ENCODE assay signal across 18 mouse cellular contexts in genomic region chr3:146353961-146354360, GRCm38 (mm10).
"Had no signal": no experiment of that assay in that cellular context is flagged by ENCODE, and none has a peak within 500 bp of the region (broad histone marks: within the 10 kb centered on the region; RNA-seq: fewer than 3 reads in every experiment).

No protein-coding gene starts in this region.

- H3K9me3 ChIP-seq: midbrain, embryonic 10.5 days; midbrain, embryonic 13.5 days; midbrain, embryonic 15.5 days; neural tube, embryonic 13.5 days; neural tube, embryonic 15.5 days had no signal

- H3K27ac ChIP-seq: midbrain, embryonic 10.5 days; midbrain, embryonic 13.5 days; midbrain, embryonic 15.5 days; neural tube, embryonic 13.5 days; neural tube, embryonic 15.5 days had no signal

- H3K4me1 ChIP-seq: midbrain, embryonic 10.5 days; midbrain, embryonic 13.5 days; midbrain, embryonic 15.5 days; neural tube, embryonic 13.5 days; neural tube, embryonic 15.5 days had no signal

- H3K27me3 ChIP-seq: midbrain, embryonic 13.5 days; midbrain, embryonic 15.5 days; neural tube, embryonic 13.5 days; neural tube, embryonic 15.5 days had no signal

- H3K36me3 ChIP-seq: midbrain, embryonic 10.5 days; midbrain, embryonic 13.5 days; midbrain, embryonic 15.5 days; neural tube, embryonic 13.5 days; neural tube, embryonic 15.5 days had no signal

- H3K9ac ChIP-seq: lung, embryonic 14.5 days; midbrain, embryonic 13.5 days; midbrain, embryonic 15.5 days; neural tube, embryonic 13.5 days; neural tube, embryonic 15.5 days had no signal

- H3K4me3 ChIP-seq: midbrain, embryonic 10.5 days; midbrain, embryonic 13.5 days; midbrain, embryonic 15.5 days; myocyte; neural tube, embryonic 13.5 days; neural tube, embryonic 15.5 days had no signal

- DNase-seq: lung, adult 18-20 months; lung, embryonic 14.5 days; lung, postnatal 10 days; lung, postnatal 4 days; retina, postnatal 1 day; right cerebral cortex, adult 18-20 months; right cerebral cortex, postnatal 25 days; right cerebral cortex, postnatal 4 days; spleen, adult 18-20 months; thymus, adult 18-20 months; thymus, postnatal 14 days; thymus, postnatal 36 days had no signal

- H3K4me2 ChIP-seq: lung, embryonic 14.5 days; midbrain, embryonic 13.5 days; midbrain, embryonic 15.5 days; neural tube, embryonic 13.5 days; neural tube, embryonic 15.5 days had no signal

- ATAC-seq: midbrain, embryonic 13.5 days; midbrain, embryonic 15.5 days had no signal
